ENCODE assay signal across 17 mouse cellular contexts in genomic region chr11:68378419-68378818, GRCm38 (mm10). TPM values are rescaled to one million over a fixed set of nuclear protein-coding genes. Genes with fewer than 3 reads are reported as not detected.
DNase-seq lines count a peak whose midpoint lies in the region; ATAC-seq lines count a peak whose summit lies in the region.
"Had no signal": no experiment of that assay in that cellular context is flagged by ENCODE, and none has a peak within 500 bp of the region (broad histone marks: within the 10 kb centered on the region; RNA-seq: fewer than 3 reads in every experiment).

No protein-coding gene starts in this region.

- H3K9ac ChIP-seq in forebrain, embryonic 13.5 days: no peak overlapping the region
- H3K9ac ChIP-seq in forebrain, embryonic 14.5 days (ENCODE audit: low read length): no peak overlapping the region; the same call in 1 of the 2 replicates
- 0 out of 2 replicates have a peak overlapping the region, but pooled peaks have one; percentile 54 for H3K9ac ChIP-seq in neural tube, embryonic 13.5 days
- H3K9ac ChIP-seq: heart, embryonic 15.5 days; liver, embryonic 13.5 days had no signal

- H3K4me1 ChIP-seq in forebrain, embryonic 13.5 days: peaks cover 22% of the 10 kb centered on the region
- H3K4me1 ChIP-seq in forebrain, embryonic 14.5 days (ENCODE audit: control insufficient read depth, insufficient read depth, low read length): peaks cover 20% of the 10 kb centered on the region
- peaks cover 60% of the 10 kb centered on the region for H3K4me1 ChIP-seq in neural tube, embryonic 13.5 days (replicated peaks)
- H3K4me1 ChIP-seq: liver, embryonic 13.5 days had no signal

- H3K36me3 ChIP-seq in forebrain, embryonic 13.5 days (ENCODE audit: poor library complexity, severe bottlenecking): no peaks in the 10 kb centered on the region
- no peaks in the 10 kb centered on the region for H3K36me3 ChIP-seq in forebrain, embryonic 14.5 days (ENCODE audit: control insufficient read depth, insufficient read depth, low read length)
- H3K36me3 ChIP-seq in neural tube, embryonic 13.5 days: no peaks in the 10 kb centered on the region
- H3K36me3 ChIP-seq: heart, embryonic 15.5 days; liver, embryonic 13.5 days had no signal

- DNase-seq in forebrain, embryonic 14.5 days (ENCODE audit: low spot score): no peak
- peak; percentile 55 for DNase-seq in embryo, embryonic 11 days
- peak; percentile 41 for DNase-seq in mesoderm, embryonic 11.5 days (ENCODE audit: low read depth, low spot score)
- no peak for DNase-seq in heart, postnatal 10 days
- no peak for DNase-seq in gastrocnemius, postnatal 4 days (ENCODE audit: low spot score in 2 of 2)
- no peak for DNase-seq in frontal cortex, postnatal 25 days (ENCODE audit: low spot score in 2 of 2)
- DNase-seq: adrenal gland, postnatal 14 days; B cell, adult 2 months; cerebellum, postnatal 10 days; heart, adult 11 months; kidney, postnatal 10 days; left cerebral cortex, postnatal 4 days; liver, embryonic 13.5 days; lung, postnatal 14 days had no signal

- peaks cover 50% of the 10 kb centered on the region for H3K27me3 ChIP-seq in forebrain, embryonic 13.5 days
- H3K27me3 ChIP-seq in forebrain, embryonic 14.5 days (replicated peaks; ENCODE audit: control insufficient read depth, insufficient read depth, low read length): peaks cover 23% of the 10 kb centered on the region; the same call in 1 of the 2 replicates
- H3K27me3 ChIP-seq in neural tube, embryonic 13.5 days: peaks cover 45% of the 10 kb centered on the region

- WGBS in forebrain, embryonic 13.5 days: 8% methylated on average over 5 of the region's 5 CpGs
- 9% methylated on average over 5 of the region's 5 CpGs for WGBS in forebrain, embryonic 14.5 days
- WGBS in neural tube, embryonic 13.5 days: 10% methylated on average over 5 of the region's 5 CpGs

- H3K9me3 ChIP-seq in forebrain, embryonic 13.5 days (replicated peaks): no peaks in the 10 kb centered on the region
- no peaks in the 10 kb centered on the region for H3K9me3 ChIP-seq in forebrain, embryonic 14.5 days (replicated peaks; ENCODE audit: control insufficient read depth, low read length)
- H3K9me3 ChIP-seq in neural tube, embryonic 13.5 days: no peaks in the 10 kb centered on the region
- H3K9me3 ChIP-seq: heart, embryonic 15.5 days; liver, embryonic 13.5 days had no signal

- ATAC-seq in forebrain, embryonic 13.5 days: no peak
- no peak for ATAC-seq in forebrain, embryonic 14.5 days
- peak; percentile 43; the same call in 1 of the 2 replicates for ATAC-seq in neural tube, embryonic 13.5 days (ENCODE audit: low read depth)

- H3K27ac ChIP-seq in forebrain, embryonic 13.5 days: no peak overlapping the region
- H3K27ac ChIP-seq in forebrain, embryonic 14.5 days (ENCODE audit: low read depth, low read length): no peak overlapping the region
- peak overlapping the region; percentile 52; the same call in 1 of the 2 replicates for H3K27ac ChIP-seq in neural tube, embryonic 13.5 days (replicated peaks)
- H3K27ac ChIP-seq: heart, embryonic 15.5 days; liver, embryonic 13.5 days had no signal

- intact Hi-C loops in heart, postnatal 10 days (cut with DNase I): no loop called here

- peak overlapping the region; percentile 20 for H3K4me2 ChIP-seq in forebrain, embryonic 13.5 days
- no peak overlapping the region for H3K4me2 ChIP-seq in forebrain, embryonic 14.5 days (ENCODE audit: low read length)
- H3K4me2 ChIP-seq in neural tube, embryonic 13.5 days: peak overlapping the region; percentile 94
- H3K4me2 ChIP-seq: heart, embryonic 15.5 days; liver, embryonic 13.5 days had no signal

- H3K4me3 ChIP-seq in forebrain, embryonic 13.5 days: no peak overlapping the region
- H3K4me3 ChIP-seq in forebrain, embryonic 14.5 days (ENCODE audit: low read depth, low read length): no peak overlapping the region
- H3K4me3 ChIP-seq in neural tube, embryonic 13.5 days: no peak overlapping the region
- H3K4me3 ChIP-seq: heart, embryonic 15.5 days; liver, embryonic 13.5 days had no signal

RNA-seq across cellular contexts. Expression of gene Ntn1, which starts 22.2 kb away (rescaled TPM):
- polyA plus RNA-seq in forebrain, embryonic 13.5 days (2015; fragmentation: Nextera tagmentation; extraction: Ambion mirVana): 6.8 and 8.5 TPM in 2 replicates
- 3.5 TPM in 2 replicates for polyA plus RNA-seq in forebrain, embryonic 14.5 days (2014; fragmentation: Nextera tagmentation; extraction: Ambion mirVana)
- 31.3 and 35.3 TPM in 2 replicates for polyA plus RNA-seq in neural tube, embryonic 13.5 days (2015; fragmentation: Nextera tagmentation; extraction: Ambion mirVana)
- 10 to 100 TPM; 72.8 to 80.5 TPM for total RNA-seq in heart, postnatal 10 days (2021)
- total RNA-seq in gastrocnemius, postnatal 4 days (2021): 10 to 100 TPM; 28.6 to 29.0 TPM

RNA-seq across cellular contexts. Expression of gene Pik3r5, which starts 53.5 kb away (rescaled TPM):
- polyA plus RNA-seq in forebrain, embryonic 13.5 days (2015; fragmentation: Nextera tagmentation; extraction: Ambion mirVana): 0.09 and 0.15 TPM in 2 replicates
- 0.11 and 0.20 TPM in 2 replicates for polyA plus RNA-seq in forebrain, embryonic 14.5 days (2014; fragmentation: Nextera tagmentation; extraction: Ambion mirVana)
- polyA plus RNA-seq in neural tube, embryonic 13.5 days (2015; fragmentation: Nextera tagmentation; extraction: Ambion mirVana): 1.3 and 1.6 TPM in 2 replicates
- 1 to 10 TPM in 1 of 2 experiments, under 1 TPM in 1; 0.72 to 1.3 TPM for total RNA-seq in heart, postnatal 10 days (2021)
- total RNA-seq in gastrocnemius, postnatal 4 days (2021): under 1 TPM; 0.78 to 0.80 TPM

Comparison
In these comparisons a context has a peak if more than half of its experiments do, and no peak if none do; other contexts are left out.
1. DNase-seq: peak in embryo, embryonic 11 days (single experiment) and mesoderm, embryonic 11.5 days (single experiment); none in forebrain, embryonic 14.5 days (single experiment), heart, postnatal 10 days (0 of 2), gastrocnemius, postnatal 4 days (0 of 2) and frontal cortex, postnatal 25 days (0 of 2).